Mouse (Mus musculus) liver, embryonic 12.5 days (tissue): ENCODE data around the gene Hoxd12. TPM values are rescaled to one million over a fixed set of nuclear protein-coding genes. Genes with fewer than 3 reads are reported as not detected.

Experiments
- ATAC-seq: fragments of 200-750 bp; cut with Nextera tagmentation; 2 replicates; pipeline ENCODE4 v1.8.0; 2017; ENCODE audit warnings: moderate number of reproducible peaks, mild to moderate bottlenecking, moderate library complexity
- H3K27ac ChIP-seq: fragments of 300-500 bp; sonication (generic); 2 replicates; pipeline ENCODE4 v1.5.1; 2016; ENCODE audit warnings: mild to moderate bottlenecking
- H3K27me3 ChIP-seq: fragments of 300-500 bp; sonication (generic); replicated peaks from 2 replicates; pipeline ENCODE4 v1.6.1; 2016; ENCODE audit warnings: mild to moderate bottlenecking, moderate library complexity
- H3K36me3 ChIP-seq: fragments of 300-500 bp; sonication (generic); 2 replicates; pipeline ENCODE4 v1.6.1; 2016; ENCODE audit warnings: mild to moderate bottlenecking, moderate library complexity
- H3K4me1 ChIP-seq: fragments of 300-500 bp; sonication (generic); 2 replicates; pipeline ENCODE4 v1.6.1; 2016
- H3K4me2 ChIP-seq: fragments of 300-500 bp; sonication (generic); 2 replicates; pipeline ENCODE4 v1.6.1; 2016; ENCODE audit warnings: mild to moderate bottlenecking, moderate library complexity
- H3K4me3 ChIP-seq: fragments of 300-500 bp; sonication (generic); 2 replicates; pipeline ENCODE4 v1.5.1; 2016; ENCODE audit warnings: mild to moderate bottlenecking, moderate library complexity
- H3K9ac ChIP-seq: fragments of 300-500 bp; sonication (generic); 2 replicates; pipeline ENCODE4 v1.6.1; 2016; ENCODE audit warnings: mild to moderate bottlenecking, moderate library complexity
- H3K9me3 ChIP-seq: fragments of 300-500 bp; sonication (generic); replicated peaks from 2 replicates; pipeline ENCODE4 v1.6.1; 2016; ENCODE audit warnings: mild to moderate bottlenecking, moderate library complexity
- WGBS: fragments of 180-500 bp; shearing (Covaris S2); methylation state at CpG from one replicate; pipeline ENCODE4 v1.1.7; 2016; ENCODE audit not compliant: insufficient replicate concordance; 5-methylcytosine and 5-hydroxymethylcytosine counted together
- polyA plus RNA-seq: library from polyadenylated mRNA; unstranded; fragments of >200 nt; fragmentation: Nextera tagmentation; extraction: Ambion mirVana; gene quantifications from 2 replicates; pipeline ENCODE4 v1.2.1, GENCODE M21; 2016

Gene Hoxd12
- polyA plus RNA-seq, result not detected in 2 replicates

- WGBS, result 4% methylated on average over 47 of the region's 47 CpGs
- no peak for ATAC-seq
These were observed at the start of gene Hoxd12 for GRCm38 (mm10) chr2:74674881-74675665. Gene Hoxd12, plus strand, starts transcription at chr2:74675013.

GRCm38 (mm10) chr2:74635412-74635811, 39.4 kb upstream of the Hoxd12 start:
- Histone ChIP-seq H3K27me3 (no peaks in the 10 kb centered on the region), H3K27ac (no peak overlapping the region), H3K4me3 (no peak overlapping the region), H3K4me1 (no peaks in the 10 kb centered on the region), H3K36me3 (no peaks in the 10 kb centered on the region), H3K9me3 (0 out of 2 replicates have a peak, but pooled peaks cover 6% of the 10 kb centered on the region), H3K9ac (no peak overlapping the region), H3K4me2 (no peak overlapping the region)
- 50% methylated on average over 4 of the region's 4 CpGs for WGBS
- ATAC-seq, result no peak

More at GRCm38 (mm10) chr2:74674881-74675665, at the start of gene Hoxd12:
- Histone ChIP-seq H3K36me3 (no peaks in the 10 kb centered on the region), H3K4me1 (0 out of 2 replicates have a peak, but pooled peaks cover 4% of the 10 kb centered on the region), H3K9me3 (no peaks in the 10 kb centered on the region), H3K4me3 (no peak within 1 kb of the TSS), H3K27ac (no peak within 1 kb of the TSS), H3K4me2 (no peak within 1 kb of the TSS), H3K9ac (no peak within 1 kb of the TSS), H3K27me3 (peaks cover 99% of the 10 kb centered on the region)

DNA sequence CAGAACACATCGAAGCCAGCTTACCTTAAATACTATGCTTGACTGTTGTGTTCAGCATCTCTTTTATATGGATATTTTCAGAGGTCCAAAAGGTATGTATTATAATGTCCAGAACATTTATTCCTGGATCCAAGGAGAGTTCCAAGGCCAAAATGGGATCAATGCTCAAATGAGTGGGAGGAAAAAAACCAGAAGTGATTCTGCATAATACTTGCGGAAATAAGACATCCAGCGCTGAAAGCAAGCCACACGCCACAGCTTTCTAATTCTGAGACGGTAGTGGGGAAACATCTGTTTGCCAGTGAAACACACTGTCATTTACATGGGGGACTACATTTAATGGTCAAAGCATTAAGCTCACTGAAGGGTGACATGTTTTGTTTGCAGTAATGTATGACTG, 32.4 kb upstream of the Hoxd12 start:
- Histone ChIP-seq H3K9ac (no peak overlapping the region), H3K4me1 (no peaks in the 10 kb centered on the region), H3K27ac (no peak overlapping the region), H3K27me3 (peaks cover 47% of the 10 kb centered on the region), H3K4me2 (no peak overlapping the region), H3K4me3 (no peak overlapping the region), H3K9me3 (no peaks in the 10 kb centered on the region), H3K36me3 (no peaks in the 10 kb centered on the region)
- WGBS, result 60% methylated on average over 5 of the region's 5 CpGs
- no peak for ATAC-seq

- H3K4me1 ChIP-seq, result no peaks in the 10 kb centered on the region
- ATAC-seq, result no peak
- 56% methylated on average over 3 of the region's 3 CpGs for WGBS
- no peak overlapping the region for H3K9ac ChIP-seq
- H3K27me3 ChIP-seq, result peaks cover 79% of the 10 kb centered on the region
- H3K27ac ChIP-seq, result no peak overlapping the region
- H3K4me3 ChIP-seq, result no peak overlapping the region
- H3K36me3 ChIP-seq, result no peaks in the 10 kb centered on the region
- no peak overlapping the region for H3K4me2 ChIP-seq
- H3K9me3 ChIP-seq, result no peaks in the 10 kb centered on the region
These were observed 29.2 kb upstream of the Hoxd12 start for GRCm38 (mm10) chr2:74645631-74646030.

GRCm38 (mm10) chr2:74647082-74647864, 27.5 kb upstream of the Hoxd12 start:
- no peaks in the 10 kb centered on the region for H3K4me1 ChIP-seq
- H3K4me3 ChIP-seq, result no peak overlapping the region
- no peak for ATAC-seq
- no peaks in the 10 kb centered on the region for H3K36me3 ChIP-seq
- peaks cover 92% of the 10 kb centered on the region for H3K27me3 ChIP-seq
- no peak overlapping the region for H3K27ac ChIP-seq
- no peak overlapping the region for H3K9ac ChIP-seq
- no peaks in the 10 kb centered on the region for H3K9me3 ChIP-seq
- H3K4me2 ChIP-seq, result no peak overlapping the region
- WGBS, result 13% methylated on average over 7 of the region's 7 CpGs

- H3K4me2 ChIP-seq, result no peak overlapping the region
- 30% methylated on average over 2 of the region's 2 CpGs for WGBS
These were observed 21.8 kb upstream of the Hoxd12 start for GRCm38 (mm10) chr2:74652996-74653340.

DNA sequence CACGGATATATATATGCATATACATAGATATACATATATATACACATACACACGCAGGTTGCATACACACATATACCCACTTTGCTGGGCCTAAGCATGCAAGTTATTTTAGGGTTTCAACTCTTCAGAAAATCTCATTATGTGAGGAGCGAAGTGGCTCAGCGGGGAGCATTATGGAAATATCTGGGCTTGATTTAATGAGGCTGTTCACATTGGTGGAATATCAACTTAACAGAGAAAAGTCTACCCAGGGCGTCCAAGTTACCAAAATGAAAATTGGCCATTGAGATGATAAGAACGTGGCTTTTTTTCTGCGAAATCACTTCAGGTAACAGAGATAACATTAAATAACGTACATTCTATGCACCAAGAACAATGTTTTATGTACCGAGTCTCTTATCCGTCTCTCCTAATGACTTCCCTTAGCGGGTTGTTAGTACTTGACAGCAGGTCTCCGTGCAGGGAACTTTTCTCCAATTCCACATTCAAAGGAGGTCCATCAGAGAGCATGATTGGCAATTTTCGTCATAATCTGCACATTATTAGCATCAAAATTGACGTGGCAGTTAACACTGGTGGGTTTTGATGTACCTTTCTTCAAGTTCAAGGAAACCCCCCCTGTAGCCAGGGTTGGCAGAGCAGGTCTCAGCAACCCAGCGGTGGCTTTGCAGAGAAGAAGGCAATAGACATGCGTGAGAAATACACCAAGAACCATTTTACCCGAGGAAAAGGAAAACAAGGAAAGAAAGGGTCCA, 20.9 kb upstream of the Hoxd12 start:
- peaks cover 90% of the 10 kb centered on the region for H3K27me3 ChIP-seq
- WGBS, result 11% methylated on average over 17 of the region's 17 CpGs
- no peak overlapping the region for H3K27ac ChIP-seq
- ATAC-seq, result no peak
- no peaks in the 10 kb centered on the region for H3K9me3 ChIP-seq
- no peak overlapping the region for H3K4me2 ChIP-seq
- H3K4me1 ChIP-seq, result peaks cover 13% of the 10 kb centered on the region
- no peak overlapping the region for H3K9ac ChIP-seq
- H3K4me3 ChIP-seq, result no peak overlapping the region
- H3K36me3 ChIP-seq, result no peaks in the 10 kb centered on the region

More at GRCm38 (mm10) chr2:74652996-74653340, 21.8 kb upstream of the Hoxd12 start:
- Histone ChIP-seq H3K4me3 (no peak overlapping the region), H3K36me3 (no peaks in the 10 kb centered on the region), H3K27me3 (peaks cover 90% of the 10 kb centered on the region), H3K9me3 (no peaks in the 10 kb centered on the region), H3K9ac (no peak overlapping the region), H3K27ac (no peak overlapping the region), H3K4me1 (peaks cover 13% of the 10 kb centered on the region)
- ATAC-seq, result no peak

- ATAC-seq, result no peak
- Histone ChIP-seq H3K9ac (no peak overlapping the region), H3K4me3 (peak overlapping the region; percentile 36; the same call in 1 of the 2 replicates), H3K4me1 (peaks cover 13% of the 10 kb centered on the region), H3K36me3 (no peaks in the 10 kb centered on the region), H3K4me2 (peak overlapping the region; percentile 55; the same call in 1 of the 2 replicates), H3K27ac (no peak overlapping the region), H3K27me3 (peaks cover 90% of the 10 kb centered on the region), H3K9me3 (no peaks in the 10 kb centered on the region)
- WGBS, result 5% methylated on average over 14 of the region's 20 CpGs
These were observed 19.9 kb upstream of the Hoxd12 start for GRCm38 (mm10) chr2:74654743-74655419.

DNA sequence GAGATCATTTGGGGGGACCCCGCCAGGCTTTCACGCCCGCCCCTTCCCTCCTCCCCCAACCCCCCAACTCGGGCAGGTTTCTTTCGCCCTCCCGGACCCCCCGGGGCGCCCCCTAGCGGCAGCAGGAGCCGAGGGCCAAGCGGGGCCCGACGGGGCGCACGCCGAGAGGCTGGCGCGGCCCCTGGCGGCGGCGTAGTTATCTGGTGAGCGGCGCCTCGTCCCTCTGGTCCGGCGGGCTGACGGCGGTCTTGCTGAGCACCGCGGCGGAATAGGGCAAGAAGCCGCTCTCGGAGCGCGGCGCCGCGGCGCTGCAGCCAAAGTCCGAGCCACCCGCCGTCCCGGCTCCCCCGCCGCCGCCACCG, 19.4 kb upstream of the Hoxd12 start:
- Histone ChIP-seq H3K9ac (no peak overlapping the region), H3K4me1 (peaks cover 13% of the 10 kb centered on the region), H3K4me3 (peak overlapping the region; percentile 36), H3K36me3 (no peaks in the 10 kb centered on the region), H3K27ac (no peak overlapping the region), H3K27me3 (peaks cover 90% of the 10 kb centered on the region), H3K9me3 (no peaks in the 10 kb centered on the region), H3K4me2 (peak overlapping the region; percentile 55)
- 4% methylated on average over 40 of the region's 47 CpGs for WGBS
- ATAC-seq, result no peak

DNA sequence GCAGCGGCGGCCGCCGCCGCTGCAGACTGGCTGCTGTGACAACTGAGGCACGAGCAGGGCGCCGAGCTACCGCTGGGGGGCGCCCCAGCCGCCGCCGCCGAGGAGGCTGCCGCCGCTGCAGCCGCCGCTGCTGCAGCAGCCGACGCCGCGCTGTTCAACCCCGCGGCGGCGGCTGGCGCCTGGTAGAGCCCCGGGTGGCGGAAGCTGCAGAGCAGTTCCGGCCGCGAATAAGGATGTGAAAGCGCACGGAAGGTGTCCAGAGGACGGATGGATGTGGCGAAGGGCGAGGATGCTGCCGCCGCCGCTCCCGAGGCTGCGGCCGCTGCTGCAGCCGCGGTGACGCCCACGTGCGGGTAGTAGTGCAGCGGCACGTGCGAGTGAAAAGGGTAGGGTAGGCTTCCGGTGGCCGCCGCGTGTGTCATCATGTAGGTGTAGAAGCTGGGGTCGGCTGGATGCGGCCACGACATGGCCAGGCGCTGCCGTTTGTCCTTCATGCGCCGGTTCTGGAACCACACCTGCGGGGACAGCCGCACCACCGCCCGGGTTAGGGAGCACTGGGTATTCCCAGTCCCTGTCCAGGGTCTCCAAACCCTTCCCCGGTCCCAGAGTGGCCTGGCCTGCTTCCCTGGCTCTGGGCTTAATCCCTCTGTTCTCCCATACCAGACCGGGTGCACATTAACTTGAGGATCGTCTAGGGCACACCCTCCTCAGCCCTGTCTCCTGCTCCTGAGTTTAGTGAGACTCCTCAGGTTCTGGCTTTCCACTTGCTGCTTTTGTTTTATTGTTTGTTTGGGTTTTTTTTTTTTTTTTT, 18.8 kb upstream of the Hoxd12 start:
- Histone ChIP-seq H3K9ac (no peak overlapping the region), H3K4me2 (peak overlapping the region; percentile 55), H3K4me1 (peaks cover 13% of the 10 kb centered on the region), H3K9me3 (no peaks in the 10 kb centered on the region), H3K27ac (no peak overlapping the region), H3K4me3 (peak overlapping the region; percentile 36), H3K36me3 (no peaks in the 10 kb centered on the region), H3K27me3 (peaks cover 90% of the 10 kb centered on the region)
- no peak for ATAC-seq
- WGBS, result 2% methylated on average over 65 of the region's 69 CpGs

DNA sequence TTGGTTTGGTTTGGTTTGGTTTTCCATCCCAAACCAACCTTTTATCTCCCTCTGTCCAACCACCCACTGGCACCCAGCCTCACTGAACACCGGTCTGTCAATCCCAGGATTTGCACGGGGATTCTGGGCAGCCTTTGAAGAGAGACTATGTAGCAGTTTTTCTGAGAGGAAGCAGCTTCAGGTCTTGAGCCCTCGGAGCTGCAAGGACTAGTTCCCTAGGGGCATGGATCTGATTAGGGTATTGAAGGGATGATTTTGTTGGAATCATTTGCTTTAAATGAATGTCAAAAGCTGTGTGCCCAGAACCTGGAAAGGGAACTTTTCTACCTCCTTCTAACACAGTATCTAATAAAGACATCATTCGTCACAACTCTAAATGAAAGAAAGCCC, 18.2 kb upstream of the Hoxd12 start:
- under 1% methylated on average over 4 of the region's 4 CpGs for whole genome bisulfite sequencing
- no peaks in the 10 kb centered on the region for H3K36me3 ChIP-seq
- H3K4me3 ChIP-seq, result no peak overlapping the region
- no peak overlapping the region for H3K4me2 ChIP-seq
- H3K27me3 ChIP-seq, result peaks cover 91% of the 10 kb centered on the region
- H3K9ac ChIP-seq, result no peak overlapping the region
- ATAC-seq, result no peak
- no peak overlapping the region for H3K27ac ChIP-seq
- H3K4me1 ChIP-seq, result peaks cover 13% of the 10 kb centered on the region
- H3K9me3 ChIP-seq, result no peaks in the 10 kb centered on the region
